Mouse (Mus musculus): ENCODE results near the gene Syvn1. TPM values are rescaled to one million over a fixed set of nuclear protein-coding genes. Genes with fewer than 3 reads are reported as not detected.
A peak's percentile ranks its signal among the peaks of the same experiment; 100 is the strongest.

The Syvn1 gene
- polyA plus RNA-seq, 1 experiment from 2014 or later = 24.2 TPM

GRCm38 (mm10) chr19:6061641-6062302 lies 15.4 kb downstream of the Syvn1 start:
- H3K4me1 ChIP-seq (replicated peaks) = peaks cover 21% of the 10 kb centered on the region
- H3K4me3 ChIP-seq (replicated peaks) = peak overlapping the region; percentile 92
- no peaks in the 10 kb centered on the region for H3K9me3 ChIP-seq
- 1% methylated on average over 44 of the region's 44 CpGs for WGBS
- no peaks in the 10 kb centered on the region for H3K27me3 ChIP-seq (replicated peaks)
- peak; percentile 14; the same call in 1 of the 2 replicates for ATAC-seq
- peak overlapping the region; percentile 95 for H3K4me2 ChIP-seq (replicated peaks)
- H3K27ac ChIP-seq = peak overlapping the region; percentile 96
- peak overlapping the region; percentile 94 for H3K9ac ChIP-seq
- 0 out of 2 replicates have a peak, but pooled peaks cover 3% of the 10 kb centered on the region for H3K36me3 ChIP-seq

DNA sequence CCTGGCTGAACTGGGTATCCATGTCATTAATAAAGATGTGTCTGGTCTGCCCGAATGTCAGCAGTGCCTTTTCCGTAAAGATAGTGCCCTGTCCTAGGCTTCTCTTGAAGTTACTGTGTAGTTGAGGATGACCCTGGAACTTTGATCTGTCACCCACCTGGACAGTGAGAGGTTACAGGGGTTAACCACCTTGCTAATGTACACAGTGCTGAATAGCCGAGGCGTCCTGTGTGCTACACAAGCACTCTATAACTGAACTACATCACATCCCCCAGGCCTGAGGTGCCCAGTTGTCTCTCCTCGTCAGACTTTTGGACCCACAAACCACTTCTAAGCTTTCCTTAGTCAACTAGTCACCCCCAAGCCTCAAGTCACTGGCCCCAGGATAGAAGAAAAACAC lies 16.0 kb downstream of the Syvn1 start:
- no peaks in the 10 kb centered on the region for H3K9me3 ChIP-seq
- no peak for ATAC-seq
- H3K4me2 ChIP-seq (replicated peaks) = peak overlapping the region; percentile 95
- H3K9ac ChIP-seq = peak overlapping the region; percentile 94
- H3K36me3 ChIP-seq = 0 out of 2 replicates have a peak, but pooled peaks cover 3% of the 10 kb centered on the region
- H3K4me1 ChIP-seq (replicated peaks) = peaks cover 26% of the 10 kb centered on the region
- peak overlapping the region; percentile 96 for H3K27ac ChIP-seq
- 42% methylated on average over 5 of the region's 5 CpGs for WGBS
- H3K4me3 ChIP-seq (replicated peaks) = peak overlapping the region; percentile 92
- H3K27me3 ChIP-seq (replicated peaks) = no peaks in the 10 kb centered on the region

DNA sequence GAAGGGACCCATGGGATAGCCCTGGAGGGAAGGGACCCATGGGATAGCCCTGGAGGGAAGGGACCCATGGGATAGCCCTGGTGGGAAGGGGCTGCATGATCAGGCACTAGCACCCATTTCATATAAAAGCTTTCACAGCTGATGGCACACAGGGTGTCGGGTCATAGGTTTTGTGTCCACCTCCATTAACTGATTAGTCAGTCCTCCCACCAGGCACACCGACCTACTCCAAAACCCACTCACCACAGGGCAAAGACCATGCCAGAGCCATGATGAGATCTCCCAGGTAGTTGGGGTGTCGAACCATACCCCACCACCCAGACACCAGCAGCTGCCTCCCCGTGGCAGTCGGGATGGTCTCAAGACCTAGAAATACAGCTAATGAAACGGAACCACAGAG lies 16.7 kb downstream of the Syvn1 start:
- 89% methylated on average over 6 of the region's 6 CpGs for WGBS
- H3K27me3 ChIP-seq (replicated peaks) = no peaks in the 10 kb centered on the region
- H3K36me3 ChIP-seq = 0 out of 2 replicates have a peak, but pooled peaks cover 3% of the 10 kb centered on the region
- peaks cover 29% of the 10 kb centered on the region for H3K4me1 ChIP-seq (replicated peaks)
- no peak overlapping the region for H3K4me3 ChIP-seq (replicated peaks)
- no peak for ATAC-seq
- no peak overlapping the region for H3K27ac ChIP-seq
- peak overlapping the region; percentile 95; the same call in 1 of the 2 replicates for H3K4me2 ChIP-seq (replicated peaks)
- no peaks in the 10 kb centered on the region for H3K9me3 ChIP-seq
- H3K9ac ChIP-seq = no peak overlapping the region

GRCm38 (mm10) chr19:6066571-6066970 lies 20.2 kb downstream of the Syvn1 start:
- H3K36me3 ChIP-seq = peaks cover 26% of the 10 kb centered on the region
- H3K27me3 ChIP-seq (replicated peaks) = no peaks in the 10 kb centered on the region
- H3K4me2 ChIP-seq (replicated peaks) = peak overlapping the region; percentile 92
- peak overlapping the region; percentile 76 for H3K27ac ChIP-seq
- H3K9ac ChIP-seq = peak overlapping the region; percentile 54
- peak overlapping the region; percentile 48 for H3K4me3 ChIP-seq (replicated peaks)
- peaks cover 33% of the 10 kb centered on the region for H3K4me1 ChIP-seq (replicated peaks)
- H3K9me3 ChIP-seq = no peaks in the 10 kb centered on the region
- 0 out of 2 replicates have a peak, but pooled peaks have one; percentile 0 for ATAC-seq
- WGBS = 24% methylated on average over 5 of the region's 5 CpGs

DNA sequence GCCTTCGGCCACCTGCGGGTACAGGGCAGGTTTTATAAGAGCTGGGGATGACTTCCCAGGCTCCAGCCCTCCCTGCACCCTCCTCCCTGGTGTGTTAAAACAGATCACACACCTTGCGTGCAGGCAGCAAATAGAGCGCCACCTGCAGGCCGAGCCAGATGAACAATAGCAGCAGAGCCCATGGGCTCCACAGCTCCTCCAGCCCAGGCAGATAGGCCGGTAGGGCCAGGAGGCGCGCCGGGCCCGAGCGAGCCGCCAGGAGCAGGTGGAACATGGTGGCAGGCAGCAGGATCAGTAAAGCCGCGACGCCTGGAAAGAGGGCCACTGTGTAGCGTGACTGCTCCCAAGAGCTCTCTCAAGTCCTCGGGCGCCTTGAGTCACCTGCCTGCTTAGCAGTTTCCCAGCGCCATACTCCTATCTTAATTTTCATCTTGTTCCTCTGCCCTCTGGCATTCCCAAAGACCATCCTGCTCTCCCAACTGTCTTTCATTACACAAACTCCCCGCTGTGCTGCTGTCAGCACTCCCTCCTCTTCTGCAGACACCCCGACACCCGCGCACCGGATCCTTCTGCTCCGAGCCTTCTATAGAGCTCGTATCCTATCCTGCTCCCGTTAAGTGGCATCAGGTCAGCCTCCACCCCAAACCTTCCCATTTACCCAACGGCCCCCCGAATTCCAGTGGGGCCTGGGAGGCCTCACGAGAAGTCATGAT lies 20.8 kb downstream of the Syvn1 start:
- under 1% methylated on average over 30 of the region's 30 CpGs for WGBS
- H3K9ac ChIP-seq = peak overlapping the region; percentile 54
- no peaks in the 10 kb centered on the region for H3K9me3 ChIP-seq
- H3K27me3 ChIP-seq (replicated peaks) = no peaks in the 10 kb centered on the region
- peak overlapping the region; percentile 48 for H3K4me3 ChIP-seq (replicated peaks)
- peak overlapping the region; percentile 76 for H3K27ac ChIP-seq
- peaks cover 26% of the 10 kb centered on the region for H3K36me3 ChIP-seq
- ATAC-seq = peak; percentile 70
- H3K4me1 ChIP-seq (replicated peaks) = peaks cover 28% of the 10 kb centered on the region
- peak overlapping the region; percentile 92 for H3K4me2 ChIP-seq (replicated peaks)

- H3K27me3 ChIP-seq (replicated peaks) = no peaks in the 10 kb centered on the region
- peaks cover 26% of the 10 kb centered on the region for H3K36me3 ChIP-seq
- WGBS = 7% methylated on average over 33 of the region's 33 CpGs
- H3K27ac ChIP-seq = peak within 1 kb of the TSS; percentile 76
- peak within 1 kb of the TSS; percentile 48 for H3K4me3 ChIP-seq (replicated peaks)
- ATAC-seq = peak; percentile 97
- H3K9ac ChIP-seq = peak within 1 kb of the TSS; percentile 54
- H3K4me2 ChIP-seq (replicated peaks) = peak within 1 kb of the TSS; percentile 92
- H3K4me1 ChIP-seq (replicated peaks) = peaks cover 21% of the 10 kb centered on the region
- H3K9me3 ChIP-seq = no peaks in the 10 kb centered on the region
Measured at GRCm38 (mm10) chr19:6067724-6068415, 21.5 kb downstream of the Syvn1 start, which contains the start of gene Tm7sf2. TSS of gene Tm7sf2 (minus strand) at chr19:6068373.

DNA sequence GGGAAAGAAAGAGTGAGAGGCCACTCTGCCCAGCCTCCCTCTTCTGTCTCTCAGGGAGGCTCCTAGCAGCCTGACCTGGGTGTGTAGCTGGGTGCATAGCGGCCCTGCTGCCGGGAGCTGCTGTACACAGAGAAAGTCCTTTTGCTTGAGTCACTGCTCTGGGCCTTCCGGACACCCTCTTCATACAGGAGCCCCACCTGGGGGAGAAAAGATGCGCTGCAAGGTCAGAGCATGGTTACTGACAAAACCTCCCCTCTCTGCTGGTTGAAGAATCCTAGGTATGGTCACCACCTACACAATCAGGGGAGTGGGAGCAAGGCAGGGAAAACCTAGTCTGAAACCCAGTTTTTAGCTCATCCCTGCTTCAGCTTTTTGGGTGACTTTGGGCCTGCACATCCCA lies 22.6 kb downstream of the Syvn1 start:
- Histone ChIP-seq H3K4me2 (replicated peaks) (no peak overlapping the region), H3K4me3 (replicated peaks) (no peak overlapping the region), H3K27ac (no peak overlapping the region), H3K9me3 (no peaks in the 10 kb centered on the region), H3K27me3 (replicated peaks) (no peaks in the 10 kb centered on the region), H3K4me1 (replicated peaks) (peaks cover 21% of the 10 kb centered on the region), H3K9ac (no peak overlapping the region), H3K36me3 (peaks cover 26% of the 10 kb centered on the region)
- ATAC-seq = no peak
- WGBS = 61% methylated on average over 4 of the region's 4 CpGs

DNA sequence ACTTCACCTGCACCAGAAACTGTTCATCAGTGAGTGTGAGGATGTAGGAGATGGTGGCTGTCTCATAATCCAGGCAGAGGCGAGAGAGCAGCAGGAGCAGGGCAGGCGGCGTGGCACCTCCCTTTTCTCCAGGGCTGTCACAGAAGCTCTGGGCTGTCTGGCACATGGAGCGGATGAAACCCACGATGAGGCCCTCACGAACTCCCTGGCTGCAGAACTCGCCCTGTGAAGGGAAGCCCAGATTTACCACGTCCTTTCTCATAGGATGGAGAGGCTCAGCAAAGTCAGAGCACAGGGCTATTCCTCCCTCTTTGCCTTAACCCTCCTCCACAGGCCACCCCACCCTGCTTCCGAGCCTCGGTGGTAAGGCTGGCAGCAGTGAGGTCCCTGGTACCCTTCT lies 23.5 kb downstream of the Syvn1 start:
- Histone ChIP-seq H3K4me3 (replicated peaks) (no peak overlapping the region), H3K9me3 (no peaks in the 10 kb centered on the region), H3K4me1 (replicated peaks) (peaks cover 21% of the 10 kb centered on the region), H3K9ac (no peak overlapping the region), H3K4me2 (replicated peaks) (no peak overlapping the region), H3K27me3 (replicated peaks) (no peaks in the 10 kb centered on the region), H3K36me3 (peaks cover 26% of the 10 kb centered on the region), H3K27ac (no peak overlapping the region)
- no peak for ATAC-seq
- WGBS = 91% methylated on average over 10 of the region's 10 CpGs

DNA sequence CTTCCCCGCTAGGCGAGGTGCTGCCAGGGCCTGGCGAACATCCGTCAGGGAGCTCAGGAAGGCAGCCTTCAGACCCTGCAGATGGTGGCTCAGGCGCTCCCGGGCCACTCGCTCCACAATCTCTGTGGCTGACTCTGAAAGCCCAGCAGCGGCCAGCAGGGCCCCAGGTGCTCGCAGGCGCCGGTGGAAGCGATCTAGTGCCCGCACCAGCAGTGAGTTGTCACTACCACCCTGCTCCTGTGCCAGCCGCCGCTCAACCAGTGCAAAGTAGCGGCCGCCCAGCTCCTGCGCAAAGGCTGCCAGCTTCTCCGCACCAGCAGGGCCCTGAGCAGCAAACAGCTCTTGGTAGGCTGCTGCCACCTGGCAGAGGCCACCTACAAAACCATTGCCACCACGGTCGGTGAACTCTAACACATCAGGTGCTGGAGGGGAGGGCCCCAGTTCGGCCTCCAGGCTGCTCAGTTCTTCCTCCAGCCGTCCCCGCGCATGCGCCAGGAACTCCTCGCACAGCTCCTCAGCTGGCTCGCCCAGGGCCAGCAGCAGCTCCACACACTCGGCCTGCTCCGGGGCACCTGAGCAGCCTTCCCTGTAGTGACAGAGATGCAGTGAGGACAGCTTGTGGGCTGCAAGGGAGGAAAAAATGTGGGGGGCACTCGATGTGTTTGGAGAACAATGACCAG lies 24.3 kb downstream of the Syvn1 start:
- H3K9me3 ChIP-seq = no peaks in the 10 kb centered on the region
- no peak overlapping the region for H3K9ac ChIP-seq
- H3K27me3 ChIP-seq (replicated peaks) = no peaks in the 10 kb centered on the region
- H3K4me2 ChIP-seq (replicated peaks) = no peak overlapping the region
- peaks cover 26% of the 10 kb centered on the region for H3K36me3 ChIP-seq
- no peak overlapping the region for H3K4me3 ChIP-seq (replicated peaks)
- WGBS = 87% methylated on average over 31 of the region's 31 CpGs
- no peak overlapping the region for H3K27ac ChIP-seq
- no peak for ATAC-seq
- peaks cover 21% of the 10 kb centered on the region for H3K4me1 ChIP-seq (replicated peaks)

DNA sequence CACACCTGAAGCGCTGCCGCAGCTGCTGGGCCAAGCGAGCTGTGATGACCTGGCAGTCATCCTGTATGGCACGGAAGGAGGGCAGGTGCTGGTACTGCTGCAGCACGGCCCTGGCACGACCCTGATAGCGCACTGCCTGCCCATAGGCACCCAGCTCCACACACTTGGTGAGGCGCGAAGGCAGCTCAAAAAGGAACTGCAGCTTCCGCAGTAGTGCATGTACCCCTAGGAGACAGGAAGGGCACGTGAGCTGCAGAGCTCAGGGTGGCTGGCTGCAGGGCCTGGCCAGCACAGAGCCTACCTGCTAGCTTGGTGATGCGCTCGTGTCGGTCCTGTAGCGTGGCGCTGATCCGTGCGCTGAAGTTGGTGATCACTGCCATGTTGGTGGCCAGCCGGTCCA lies 24.9 kb downstream of the Syvn1 start:
- Histone ChIP-seq H3K9ac (no peak overlapping the region), H3K4me3 (replicated peaks) (no peak overlapping the region), H3K27me3 (replicated peaks) (no peaks in the 10 kb centered on the region), H3K4me1 (replicated peaks) (peaks cover 24% of the 10 kb centered on the region), H3K9me3 (no peaks in the 10 kb centered on the region), H3K36me3 (peaks cover 26% of the 10 kb centered on the region), H3K27ac (no peak overlapping the region), H3K4me2 (replicated peaks) (no peak overlapping the region)
- 94% methylated on average over 19 of the region's 19 CpGs for WGBS
- ATAC-seq = no peak

- H3K9me3 ChIP-seq = no peaks in the 10 kb centered on the region
- 87% methylated on average over 5 of the region's 5 CpGs for WGBS
- peaks cover 9% of the 10 kb centered on the region for H3K4me1 ChIP-seq (replicated peaks)
- ATAC-seq = no peak
- no peak overlapping the region for H3K4me3 ChIP-seq (replicated peaks)
- H3K9ac ChIP-seq = no peak overlapping the region
- no peak overlapping the region for H3K4me2 ChIP-seq (replicated peaks)
- H3K27me3 ChIP-seq (replicated peaks) = no peaks in the 10 kb centered on the region
- peaks cover 26% of the 10 kb centered on the region for H3K36me3 ChIP-seq
- H3K27ac ChIP-seq = no peak overlapping the region
Measured at GRCm38 (mm10) chr19:6073889-6074288, 27.5 kb downstream of the Syvn1 start.
